Mouse (Mus musculus) urinary bladder, adult 2 months (tissue): ENCODE data around the gene Lipo4. TPM values are rescaled to one million over a fixed set of nuclear protein-coding genes. Genes with fewer than 3 reads are reported as not detected.
"Not testable (repeated sequence)": the region's sequence is repeated elsewhere in the genome, so short reads cannot be mapped to it uniquely, and the experiment has no call there.

Source experiments
- DNase-seq: peaks from one replicate; pipeline ENCODE4 v3.0.0; 2022; ENCODE audit warnings: low spot score
- polyA plus RNA-seq: library from polyadenylated mRNA; depleted of rRNA; stranded (reverse); fragments of >200 nt; gene quantifications from 2 replicates; pipeline ENCODE4 v1.2.3, GENCODE M21; 2012; rRNA removed

The Lipo4 gene
- not detected in 2 replicates for polyA plus RNA-seq

- no peak for DNase-seq
Observed at GRCm38 (mm10) chr19:33517680-33518079, at the start of gene Lipo4. Gene Lipo4 (minus strand): TSS chr19:33517780.

DNA sequence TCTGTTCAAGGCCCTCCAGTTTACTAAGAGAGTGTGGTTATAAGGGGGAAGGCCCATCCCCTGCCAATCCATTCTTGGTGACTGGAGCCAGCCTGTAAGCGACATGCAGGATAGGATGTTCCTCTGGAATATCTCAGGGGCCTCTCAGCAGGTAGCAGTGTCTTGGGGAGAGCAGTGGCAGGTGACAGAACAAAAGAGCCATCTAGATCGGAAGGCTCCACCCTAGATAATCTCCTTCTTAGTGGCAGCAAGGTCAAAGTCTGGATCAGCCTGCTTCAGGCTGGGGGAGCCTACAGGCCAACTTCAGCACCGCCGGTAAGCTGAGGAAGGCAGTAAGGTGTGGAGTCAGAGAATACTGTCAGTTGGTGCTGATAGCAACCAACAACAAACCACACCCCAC is 61.2 kb downstream of the Lipo4 start:
- not testable (repeated sequence) for DNase-seq

DNA sequence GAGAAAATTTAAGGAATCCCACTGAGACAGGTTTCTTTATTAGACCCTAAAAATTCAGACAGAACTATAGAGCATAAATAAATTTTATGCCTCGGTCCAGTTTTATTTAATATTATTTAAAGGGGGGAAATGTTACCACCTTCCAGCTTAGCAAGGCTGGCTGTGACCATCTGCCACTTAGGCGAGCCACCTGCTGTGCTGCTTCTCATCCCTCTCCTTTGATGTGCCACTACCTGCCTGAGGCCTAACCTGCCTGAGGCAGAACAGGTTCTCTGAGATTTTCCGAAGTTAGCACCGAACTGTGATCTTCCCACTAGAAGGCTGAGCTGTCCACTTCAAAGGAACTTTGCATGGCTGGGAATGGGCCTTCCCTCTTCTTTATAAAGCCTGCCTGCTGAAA is 63.9 kb downstream of the Lipo4 start:
- no peak for DNase-seq

Other genes starting within 250 kb of the Lipo4 start
- gene Rnls, start 125.5 kb downstream of the Lipo4 start, polyA plus RNA-seq = 1.3 and 1.4 TPM in 2 replicates
- gene Gm8978, start 107.5 kb upstream of the Lipo4 start, polyA plus RNA-seq = not detected in 2 replicates
- gene Lipo2, start 233.6 kb upstream of the Lipo4 start, polyA plus RNA-seq = 0.06 and 0.15 TPM in 2 replicates
- 10.9 and 11.5 TPM in 2 replicates for gene Lipo3, start 244.2 kb upstream of the Lipo4 start, polyA plus RNA-seq